ENCODE assay signal across 10 mouse cellular contexts in genomic region chr2:132952197-132952596, GRCm38 (mm10). TPM values are rescaled to one million over a fixed set of nuclear protein-coding genes. Genes with fewer than 3 reads are reported as not detected.
DNase-seq lines count a peak whose midpoint lies in the region; ATAC-seq and TF ChIP-seq lines count a peak whose summit lies in the region.
"Had no signal": no experiment of that assay in that cellular context is flagged by ENCODE, and none has a peak within 500 bp of the region (broad histone marks: within the 10 kb centered on the region; RNA-seq: fewer than 3 reads in every experiment).

No protein-coding gene starts in this region.

- peak; percentile 34 for TF ChIP-seq CTCF in gastrocnemius, adult 2 months (IDR thresholded peaks at IDR 0.05)
- peak; percentile 58 for TF ChIP-seq CTCF in ES-Bruce4 (IDR thresholded peaks at IDR 0.05; ENCODE audit: low read depth, low read length)

- H3K9ac ChIP-seq in ES-Bruce4 (ENCODE audit: low read depth, poor library complexity, severe bottlenecking): no peak overlapping the region
- H3K9ac ChIP-seq in forebrain, embryonic 13.5 days: no peak overlapping the region
- H3K9ac ChIP-seq: neural tube, embryonic 12.5 days had no signal

- H3K27me3 ChIP-seq in ES-Bruce4 (ENCODE audit: control insufficient read depth, insufficient read depth, low read length, poor library complexity, severe bottlenecking): no peaks in the 10 kb centered on the region
- peaks cover 9% of the 10 kb centered on the region; the same call in 1 of the 2 replicates for H3K27me3 ChIP-seq in forebrain, embryonic 13.5 days
- H3K27me3 ChIP-seq: neural tube, embryonic 12.5 days had no signal

- TF ChIP-seq EP300 in ES-Bruce4 (IDR thresholded peaks at IDR 0.05; ENCODE audit: insufficient read depth, low read depth, low read length): no peak

- 0 out of 2 replicates have a peak, but pooled peaks have one; percentile 41 for ATAC-seq in forebrain, embryonic 13.5 days
- ATAC-seq in megakaryocyte, adult 5-6 weeks (ENCODE audit: poor library complexity, severe bottlenecking): no peak

- no peak overlapping the region for H3K4me2 ChIP-seq in forebrain, embryonic 13.5 days
- H3K4me2 ChIP-seq: neural tube, embryonic 12.5 days had no signal

- H3K9me3 ChIP-seq in ES-Bruce4 (replicated peaks; ENCODE audit: control insufficient read depth, insufficient read depth, low read length, poor library complexity, severe bottlenecking): no peaks in the 10 kb centered on the region
- no peaks in the 10 kb centered on the region for H3K9me3 ChIP-seq in forebrain, embryonic 13.5 days (replicated peaks)
- H3K9me3 ChIP-seq: neural tube, embryonic 12.5 days had no signal

- WGBS in forebrain, embryonic 13.5 days: 2% methylated on average over 8 of the region's 8 CpGs

- no peaks in the 10 kb centered on the region for H3K4me1 ChIP-seq in ES-Bruce4 (ENCODE audit: control insufficient read depth, insufficient read depth, low read length)
- H3K4me1 ChIP-seq in forebrain, embryonic 13.5 days: no peaks in the 10 kb centered on the region
- H3K4me1 ChIP-seq: neural tube, embryonic 12.5 days had no signal

- no peaks in the 10 kb centered on the region for H3K36me3 ChIP-seq in ES-Bruce4 (ENCODE audit: control insufficient read depth, insufficient read depth, low read length, poor library complexity, severe bottlenecking)
- no peaks in the 10 kb centered on the region for H3K36me3 ChIP-seq in forebrain, embryonic 13.5 days (ENCODE audit: poor library complexity, severe bottlenecking)
- H3K36me3 ChIP-seq: neural tube, embryonic 12.5 days had no signal

- no peak overlapping the region for H3K27ac ChIP-seq in gastrocnemius, adult 2 months
- no peak overlapping the region for H3K27ac ChIP-seq in ES-Bruce4 (ENCODE audit: insufficient read depth, low read length)
- H3K27ac ChIP-seq in forebrain, embryonic 13.5 days: no peak overlapping the region
- H3K27ac ChIP-seq: neural tube, embryonic 12.5 days had no signal

- no peak for DNase-seq in gastrocnemius, adult 2 months
- DNase-seq in gastrocnemius, postnatal 4 days (ENCODE audit: low spot score in 2 of 2): no peak
- DNase-seq in kidney, postnatal 25 days: peak; percentile 59 to 62
- DNase-seq in neural tube, embryonic 10.5 days (ENCODE audit: extremely low spot score, low spot score): peak; percentile 35
- no peak for DNase-seq in layer of hippocampus, adult 9-10 months (ENCODE audit: low spot score)

- intact Hi-C loops in gastrocnemius, adult 2 months (cut with DNase I): no loop called here

- no peak for TF ChIP-seq POLR2A in ES-Bruce4 (IDR thresholded peaks at IDR 0.05; ENCODE audit: insufficient read depth, low read length)

- H3K4me3 ChIP-seq in gastrocnemius, adult 2 months: no peak overlapping the region
- no peak overlapping the region for H3K4me3 ChIP-seq in ES-Bruce4 (ENCODE audit: low read depth, low read length)
- H3K4me3 ChIP-seq in forebrain, embryonic 13.5 days: no peak overlapping the region
- H3K4me3 ChIP-seq: neural tube, embryonic 12.5 days had no signal

RNA-seq across cellular contexts. Expression of gene Fermt1, which starts 6.5 kb away (rescaled TPM):
- total RNA-seq in gastrocnemius, adult 2 months (2021): not detected
- not detected for total RNA-seq in gastrocnemius, postnatal 4 days (2021)
- polyA plus RNA-seq in ES-Bruce4 (2011; ENCODE audit: insufficient read depth, insufficient read length, low read depth, missing spikeins): 9.1 and 12.1 TPM in 2 replicates
- polyA plus RNA-seq in forebrain, embryonic 13.5 days (2015; fragmentation: Nextera tagmentation; extraction: Ambion mirVana): 0.04 TPM in 1 of 2 replicates, not detected in the other
- total RNA-seq in megakaryocyte, adult 5-6 weeks (2015): not detected in 2 replicates
- total RNA-seq in megakaryocyte, adult 5-6 weeks (2017): not detected in 2 replicates
- polyA plus RNA-seq: heart, embryonic 14.5 days had no signal

Comparison
In these comparisons a context has a peak if more than half of its experiments do, and no peak if none do; other contexts are left out.
1. DNase-seq: peak in kidney, postnatal 25 days (2 of 2) and neural tube, embryonic 10.5 days (single experiment); none in gastrocnemius, adult 2 months (single experiment), gastrocnemius, postnatal 4 days (0 of 2) and layer of hippocampus, adult 9-10 months (single experiment).